Mouse (Mus musculus) spleen, adult 2 months (tissue): ENCODE results near the gene Ercc1.

ENCODE experiments used
- CTCF ChIP-seq: fragments of 200-500 bp; IDR thresholded peaks from 2 replicates; pipeline ENCODE4 v1.5.1; 2011; ENCODE audit warnings: mild to moderate bottlenecking, inconsistent platforms; ENCODE audit not compliant: insufficient read depth, insufficient read length, insufficient replicate concordance; ENCODE audit errors: extremely low read depth
- POLR2A ChIP-seq: fragments of 200-500 bp; IDR thresholded peaks from 2 replicates; pipeline ENCODE4 v1.6.1; 2011; ENCODE audit warnings: low read depth, low read length, inconsistent platforms

DNA sequence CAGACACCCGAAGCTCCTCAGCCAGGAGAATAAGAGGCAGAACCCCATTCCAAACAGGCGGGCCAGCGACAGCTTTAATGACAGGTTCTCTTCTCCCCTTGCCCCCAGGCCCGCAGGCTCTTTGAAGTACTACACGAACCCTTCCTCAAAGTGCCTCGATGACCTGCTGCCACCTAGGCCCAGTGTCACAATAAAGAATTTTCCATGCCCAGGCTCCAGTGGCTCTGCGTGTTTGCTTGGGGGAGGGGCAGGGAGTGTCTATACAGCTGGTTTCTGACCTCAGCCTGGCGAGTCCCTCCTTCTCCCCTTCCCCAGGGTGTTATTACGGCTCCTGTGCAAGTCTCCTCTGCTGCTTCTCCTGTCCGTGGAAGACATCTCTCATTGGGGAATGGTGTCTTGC is 11.7 kb downstream of the Ercc1 start:
- TF ChIP-seq POLR2A: no peak
- TF ChIP-seq CTCF: no peak
